Mouse (Mus musculus): ENCODE results near the gene Hsf4.

Gene Hsf4

GRCm38 (mm10) chr8:105305211-105306145, 35.9 kb downstream of the Hsf4 start, which contains the start of gene Elmo3:
TSS of gene Elmo3 (plus strand) at chr8:105305601.
- peak; percentile 42 for DNase-seq (ENCODE audit: low spot score)

GRCm38 (mm10) chr8:105306146-105306691, 36.6 kb downstream of the Hsf4 start:
- no peak for DNase-seq (ENCODE audit: low spot score)

- DNase-seq (ENCODE audit: low spot score), result no peak
These were observed 38.1 kb downstream of the Hsf4 start for GRCm38 (mm10) chr8:105307670-105308069.

GRCm38 (mm10) chr8:105308428-105308827, 38.8 kb downstream of the Hsf4 start:
- DNase-seq (ENCODE audit: low spot score), result no peak

- no peak for DNase-seq (ENCODE audit: low spot score)
These were observed 39.7 kb downstream of the Hsf4 start for GRCm38 (mm10) chr8:105309142-105309847.

GRCm38 (mm10) chr8:105310118-105310517, 40.5 kb downstream of the Hsf4 start:
- DNase-seq (ENCODE audit: low spot score), result no peak

- DNase-seq (ENCODE audit: low spot score), result no peak
These were observed 42.1 kb downstream of the Hsf4 start for GRCm38 (mm10) chr8:105311718-105312117.

- no peak for DNase-seq (ENCODE audit: low spot score)
These were observed 43.4 kb downstream of the Hsf4 start for GRCm38 (mm10) chr8:105312891-105313481.

- DNase-seq (ENCODE audit: low spot score), result no peak
These were observed 44.2 kb downstream of the Hsf4 start for GRCm38 (mm10) chr8:105313622-105314402.

- DNase-seq (ENCODE audit: low spot score), result no peak
These were observed 45.6 kb downstream of the Hsf4 start for GRCm38 (mm10) chr8:105315073-105315769.

- no peak for DNase-seq (ENCODE audit: low spot score)
These were observed 48.3 kb downstream of the Hsf4 start for GRCm38 (mm10) chr8:105317941-105318340.

GRCm38 (mm10) chr8:105318662-105319190, 49.1 kb downstream of the Hsf4 start:
- DNase-seq (ENCODE audit: low spot score), result no peak

- DNase-seq (ENCODE audit: low spot score), result no peak
These were observed 53.6 kb downstream of the Hsf4 start for GRCm38 (mm10) chr8:105323183-105323582.

Data from ovary, postnatal 10 days (tissue).